ENCODE assay signal across 23 mouse cellular contexts in genomic region chr11:63620220-63620619, GRCm38 (mm10).
DNase-seq lines count a peak whose midpoint lies in the region; ATAC-seq lines count a peak whose summit lies in the region.
"Had no signal": no experiment of that assay in that cellular context is flagged by ENCODE, and none has a peak within 500 bp of the region (broad histone marks: within the 10 kb centered on the region; RNA-seq: fewer than 3 reads in every experiment).

No protein-coding gene starts in this region.

- ATAC-seq in frontal cortex, adult (ENCODE audit: low TSS enrichment) = peak; percentile 20; the same call in 1 of the 2 replicates
- ATAC-seq: activated CD4-positive, CD25-positive, alpha-beta regulatory T cell, adult 4 months; forebrain, embryonic 14.5 days; forebrain, postnatal 0 days; hindbrain, embryonic 16.5 days had no signal

- no peak for DNase-seq in frontal cortex, postnatal 10 days (ENCODE audit: low spot score in 2 of 2)
- DNase-seq in layer of hippocampus, adult 9-11 months = peak; percentile 19
- DNase-seq in layer of hippocampus, adult 9-10 months (ENCODE audit: low spot score) = no peak
- DNase-seq in right cerebral cortex, adult 2 months (ENCODE audit: low spot score in 2 of 2) = peak; percentile 4 to 5
- no peak for DNase-seq in right cerebral cortex, postnatal 25 days
- DNase-seq in telencephalon, adult 2 months (ENCODE audit: low read depth, low spot score) = peak; percentile 9
- DNase-seq in adrenal gland, postnatal 25 days = no peak
- DNase-seq: adrenal gland, adult 8-10 months; adrenal gland, postnatal 36 days; cerebellum, adult 11 months; cerebellum, adult 2 months; cerebellum, adult 9-11 months; cerebellum, postnatal 25 days; forebrain, postnatal 0 days; gastrocnemius, adult 2 months; gastrocnemius, postnatal 14 days; heart, adult 18-20 months; heart, postnatal 10 days; heart, postnatal 36 days had no signal

Comparison
In these comparisons a context has a peak if more than half of its experiments do, and no peak if none do; other contexts are left out.
1. DNase-seq: peak in layer of hippocampus, adult 9-11 months (single experiment), right cerebral cortex, adult 2 months (2 of 2) and telencephalon, adult 2 months (single experiment); none in frontal cortex, postnatal 10 days (0 of 2), layer of hippocampus, adult 9-10 months (single experiment), right cerebral cortex, postnatal 25 days (single experiment) and adrenal gland, postnatal 25 days (single experiment).